Mouse (Mus musculus): ENCODE measurements around the gene Dcaf4.

Dcaf4 gene

DNA sequence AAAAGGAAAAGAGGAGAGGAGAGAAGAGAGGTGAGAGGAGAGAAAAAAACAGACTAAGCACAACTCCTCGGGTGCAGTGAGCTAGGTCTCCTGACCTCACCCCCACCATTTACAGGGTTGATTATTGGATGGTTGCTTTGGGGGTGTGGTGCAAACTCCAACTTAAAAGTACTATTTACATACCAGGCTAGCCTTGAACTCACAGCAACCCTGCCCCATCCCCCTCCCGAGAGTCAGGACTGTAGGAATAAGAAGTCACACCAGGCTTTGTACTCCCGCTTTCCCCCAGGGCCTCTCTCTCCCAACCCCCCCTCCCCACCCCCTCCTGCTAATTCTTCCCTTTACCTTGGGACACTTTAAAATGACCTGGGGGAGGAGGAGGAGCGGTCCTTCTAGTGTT is 23.9 kb upstream of the Dcaf4 start:
- DNase-seq, result no peak

- DNase-seq, result no peak
These were observed 23.5 kb upstream of the Dcaf4 start for GRCm38 (mm10) chr12:83496736-83497135.

DNA sequence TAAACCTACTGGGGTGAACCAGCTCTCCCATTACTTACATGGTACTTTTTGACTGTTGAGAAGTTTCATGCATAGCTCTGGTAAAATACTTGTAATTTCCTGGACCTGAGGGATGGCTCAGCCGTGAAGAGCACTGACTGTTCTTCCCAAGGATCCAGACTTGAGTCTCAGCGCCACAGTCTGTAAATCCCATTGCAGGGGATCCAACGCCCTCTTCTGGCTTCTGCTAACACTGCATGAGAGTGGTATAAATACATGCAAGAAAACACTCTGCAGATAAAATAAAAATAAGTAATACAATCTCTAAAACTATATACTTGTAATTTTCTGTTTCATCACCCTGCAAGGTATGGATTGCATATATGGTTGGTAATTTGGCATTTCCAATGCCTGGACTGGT is 22.3 kb upstream of the Dcaf4 start:
- DNase-seq, result no peak

DNA sequence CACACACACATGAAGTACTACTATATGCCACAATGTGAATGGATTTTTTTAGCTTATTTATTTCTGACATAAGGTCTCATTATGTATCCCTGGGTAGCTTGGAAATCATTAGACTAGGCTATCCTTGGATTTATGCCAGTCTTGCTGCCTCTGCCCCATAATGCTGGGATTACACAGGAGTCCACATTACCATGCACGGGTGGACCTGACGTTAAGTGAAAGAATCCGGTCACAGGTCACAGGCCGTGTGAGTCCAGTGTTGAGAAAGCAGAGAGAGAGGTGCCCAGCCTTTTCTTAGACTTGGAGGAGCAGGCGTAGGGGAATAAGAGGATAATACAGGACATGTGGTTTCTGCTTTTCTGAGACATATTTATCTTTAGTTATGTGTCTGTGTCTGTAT is 21.0 kb upstream of the Dcaf4 start:
- no peak for DNase-seq

GRCm38 (mm10) chr12:83502190-83502589 is 18.1 kb upstream of the Dcaf4 start:
- DNase-seq, result peak; percentile 80 to 87

DNA sequence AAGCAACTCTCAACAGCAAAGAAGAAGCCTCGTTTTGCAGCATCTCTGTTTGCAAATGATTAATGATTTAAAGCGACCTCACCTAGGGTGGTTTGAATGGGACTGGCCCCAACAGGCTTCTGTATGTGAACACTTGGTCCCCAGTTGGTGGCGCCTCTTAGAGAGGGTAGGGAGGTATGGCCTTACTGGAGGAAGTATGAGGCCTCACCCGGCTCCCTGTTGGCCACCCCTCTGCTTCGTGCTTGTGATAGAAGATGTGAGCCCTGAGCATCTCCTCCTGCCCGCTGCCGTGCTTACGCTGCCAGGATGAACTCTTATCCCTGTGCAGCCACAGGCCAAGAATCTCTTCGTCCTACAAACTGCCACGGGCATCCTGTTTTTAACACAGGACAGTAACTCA is 13.7 kb upstream of the Dcaf4 start:
- DNase-seq, result no peak

DNA sequence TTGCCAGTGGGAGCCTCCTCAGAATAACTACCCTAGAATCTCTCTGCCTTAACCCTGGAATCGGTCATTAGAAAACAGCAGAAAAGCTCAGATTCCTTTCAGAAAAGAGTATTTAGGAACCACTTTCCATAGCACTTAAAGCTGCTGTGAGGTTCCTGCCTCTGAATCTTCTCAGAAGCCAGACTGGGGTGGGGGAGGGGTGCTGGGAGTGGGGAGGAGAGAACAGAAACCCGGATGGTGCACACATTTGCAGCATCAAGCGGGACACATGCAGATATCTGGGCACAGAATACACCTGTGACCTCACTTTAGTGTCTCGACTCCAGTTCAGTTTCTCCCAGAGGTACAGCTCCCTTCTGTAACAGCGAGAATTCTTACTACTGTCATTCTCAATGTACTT is 9.7 kb upstream of the Dcaf4 start:
- DNase-seq, result no peak

GRCm38 (mm10) chr12:83512783-83513182 is 7.5 kb upstream of the Dcaf4 start:
- no peak for DNase-seq

DNA sequence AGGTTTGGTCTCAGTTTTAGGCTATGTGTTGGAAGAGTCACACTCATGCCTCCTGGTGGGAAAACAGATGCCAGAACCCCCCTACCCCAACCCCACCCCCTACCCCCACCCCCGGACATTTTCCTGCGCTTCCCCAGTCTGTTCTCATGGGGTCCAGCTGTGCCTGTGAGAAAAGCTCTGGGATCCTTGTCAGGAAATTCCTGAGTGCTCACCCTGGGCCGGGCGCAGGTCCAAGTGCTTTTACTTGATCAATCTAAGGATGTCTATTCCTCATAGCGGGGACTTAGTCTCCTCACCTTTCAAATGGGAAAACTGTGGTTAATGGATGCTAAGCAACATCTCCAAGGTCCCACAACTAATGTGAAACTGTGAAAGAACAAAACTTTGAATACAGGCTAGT is 7.1 kb upstream of the Dcaf4 start:
- DNase-seq, result peak in 1 of 2 experiments; percentile 46

DNA sequence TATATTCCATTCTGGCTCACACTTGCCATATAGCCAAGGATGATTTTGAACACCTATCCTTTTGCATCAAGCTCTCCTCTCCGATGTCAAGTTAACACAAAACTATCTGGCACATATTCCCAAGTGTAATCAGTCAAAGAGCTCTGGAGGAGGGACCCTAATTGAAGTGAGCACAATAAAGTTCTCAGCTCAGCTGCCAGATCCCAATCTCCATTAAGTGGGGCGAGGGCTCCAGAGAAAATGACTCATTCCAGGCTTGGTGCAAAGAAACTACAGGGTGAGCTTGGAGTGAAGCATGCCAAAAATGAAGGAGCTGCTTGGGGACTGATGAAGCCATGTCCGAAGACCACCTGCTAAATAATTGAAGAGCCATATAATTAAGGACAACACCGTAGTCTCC is 6.0 kb upstream of the Dcaf4 start:
- no peak for DNase-seq

DNA sequence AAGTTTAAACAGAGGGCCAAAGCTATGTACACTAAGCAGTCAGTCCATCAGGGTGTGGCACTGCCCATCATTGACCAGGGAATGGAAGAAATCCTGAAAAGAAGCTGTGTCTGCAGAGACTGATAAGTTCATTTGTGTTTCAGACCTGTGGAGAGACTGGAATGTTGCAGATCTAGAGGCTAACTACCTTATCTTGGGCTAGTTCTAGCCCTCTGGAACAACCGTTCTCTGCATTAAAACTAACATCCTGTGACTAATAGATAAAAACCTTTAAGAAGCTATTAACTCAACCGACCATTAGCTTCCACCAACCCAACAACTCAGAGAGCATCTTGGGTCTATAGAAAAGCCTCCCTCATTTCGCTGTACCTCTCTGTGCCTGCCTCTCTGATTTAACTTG is 2.7 kb upstream of the Dcaf4 start:
- DNase-seq, result no peak

DNA sequence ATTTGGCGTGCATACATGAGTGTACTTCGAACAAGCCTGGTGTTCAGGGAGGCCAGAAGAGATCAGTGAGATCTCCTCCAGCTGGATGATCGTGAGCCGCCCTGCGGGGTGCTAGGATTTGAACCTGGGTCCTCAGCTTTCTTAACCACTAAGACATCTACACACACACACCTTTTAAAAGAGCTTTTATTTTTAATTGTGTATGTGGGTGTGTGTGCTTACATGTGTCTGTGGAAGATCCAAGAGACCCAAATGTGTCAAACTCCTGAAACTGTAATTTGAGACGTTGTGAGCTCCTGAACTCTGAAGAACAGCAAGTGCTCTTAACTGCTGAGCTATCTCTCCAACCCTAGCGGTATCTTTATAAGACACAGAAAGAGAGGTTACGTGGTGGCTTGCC is 817 bp downstream of the Dcaf4 start:
- no peak for DNase-seq

DNA sequence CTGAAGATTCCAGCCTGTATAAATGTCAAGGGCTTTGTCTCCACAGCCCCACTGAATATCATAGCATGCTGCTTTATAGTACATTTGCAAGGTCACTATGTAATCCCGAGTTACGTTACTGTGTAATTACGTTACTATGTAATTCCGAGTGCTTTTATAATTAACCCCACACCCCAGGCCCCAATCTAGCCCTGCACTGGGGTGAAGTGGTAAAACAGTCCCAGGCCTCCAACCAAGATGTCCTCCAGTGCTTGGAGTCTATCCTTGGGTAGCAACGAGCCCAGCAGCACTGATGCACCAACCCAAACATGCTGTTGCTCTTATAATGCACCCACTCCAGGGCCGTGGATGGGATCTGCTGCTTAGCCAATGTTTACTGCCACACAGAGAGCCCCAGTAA is 2.8 kb downstream of the Dcaf4 start:
- DNase-seq, result no peak

- no peak for DNase-seq
These were observed 3.6 kb downstream of the Dcaf4 start for GRCm38 (mm10) chr12:83523892-83524291.

GRCm38 (mm10) chr12:83524329-83524728 is 4.1 kb downstream of the Dcaf4 start:
- DNase-seq, result peak; percentile 26 to 29

DNA sequence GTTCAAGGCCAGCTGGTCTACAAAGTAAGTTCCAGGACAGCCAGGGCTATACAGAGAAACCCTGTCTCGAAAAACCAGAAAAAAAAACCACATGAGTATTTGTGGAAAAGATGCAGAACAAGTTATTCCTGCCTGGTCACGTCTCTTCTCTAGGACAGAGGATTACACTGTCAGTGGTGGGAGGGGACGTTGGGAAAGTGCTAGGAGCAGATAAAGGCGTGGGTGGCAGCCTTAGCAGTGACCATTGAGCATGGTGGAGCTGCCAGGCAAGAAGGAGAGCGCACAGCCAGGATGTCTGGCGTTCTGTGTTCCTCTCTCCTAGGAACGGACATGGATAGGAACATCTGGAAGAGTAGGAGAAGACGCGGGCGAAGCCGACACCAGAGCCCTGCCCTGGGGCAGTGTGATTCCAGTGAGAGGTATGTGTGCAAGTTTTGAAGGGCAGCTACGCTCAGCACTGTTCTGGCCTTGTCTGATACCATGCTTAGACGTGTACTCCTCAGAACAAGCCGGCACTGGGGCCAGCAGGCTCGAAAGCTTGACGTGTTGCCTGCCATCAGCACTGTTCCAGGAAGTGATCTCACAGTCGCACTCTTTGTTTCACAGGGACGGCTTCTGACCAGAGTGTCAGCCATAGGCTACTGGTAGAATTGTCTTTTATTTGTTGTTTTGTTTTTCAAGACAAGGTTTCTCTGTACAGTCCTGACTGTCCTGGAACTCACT is 5.7 kb downstream of the Dcaf4 start:
- DNase-seq, result no peak

GRCm38 (mm10) chr12:83527816-83528215 is 7.5 kb downstream of the Dcaf4 start:
- no peak for DNase-seq

DNA sequence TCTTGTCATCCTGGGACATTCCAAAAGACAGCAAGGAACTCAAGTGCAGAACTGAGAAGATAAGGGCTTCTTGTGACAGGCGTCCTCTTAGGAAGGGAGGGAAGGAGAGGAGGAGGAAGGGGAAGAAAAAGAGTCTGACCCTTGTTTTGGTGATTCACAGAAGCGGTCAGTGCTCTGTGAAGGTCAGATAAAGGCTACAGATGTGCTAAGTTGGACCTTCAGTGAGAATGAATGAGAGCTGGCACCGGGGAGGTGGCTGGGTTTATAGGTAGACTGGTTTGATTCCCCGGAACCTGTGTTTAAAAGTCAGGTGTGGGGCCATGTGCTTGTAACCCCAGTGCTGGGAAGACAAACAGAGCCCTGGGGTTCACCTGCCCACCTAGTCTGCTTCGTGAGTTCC is 8.4 kb downstream of the Dcaf4 start:
- no peak for DNase-seq

GRCm38 (mm10) chr12:83531992-83532391 is 11.7 kb downstream of the Dcaf4 start:
- no peak for DNase-seq

DNA sequence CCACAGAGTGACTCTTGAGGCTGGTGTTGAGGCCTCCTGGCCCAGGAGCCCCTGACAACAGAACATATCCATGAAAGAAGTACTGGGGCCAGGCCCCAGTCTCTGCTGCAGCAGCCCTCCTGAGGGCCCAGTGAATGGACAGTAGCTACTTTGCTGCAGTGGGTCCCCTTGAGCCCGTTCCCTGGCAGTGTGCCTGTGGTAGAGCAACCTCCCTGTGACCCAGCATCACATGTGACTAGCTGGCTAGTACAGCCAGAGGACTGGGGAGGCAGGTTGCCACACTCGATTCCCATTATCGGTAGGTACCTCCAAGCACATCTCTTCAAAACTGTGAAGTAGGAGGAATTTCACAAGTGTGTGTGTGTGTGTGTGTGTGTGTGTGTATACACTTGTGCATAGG is 12.7 kb downstream of the Dcaf4 start:
- peak in 1 of 2 experiments; percentile 46 for DNase-seq

DNA sequence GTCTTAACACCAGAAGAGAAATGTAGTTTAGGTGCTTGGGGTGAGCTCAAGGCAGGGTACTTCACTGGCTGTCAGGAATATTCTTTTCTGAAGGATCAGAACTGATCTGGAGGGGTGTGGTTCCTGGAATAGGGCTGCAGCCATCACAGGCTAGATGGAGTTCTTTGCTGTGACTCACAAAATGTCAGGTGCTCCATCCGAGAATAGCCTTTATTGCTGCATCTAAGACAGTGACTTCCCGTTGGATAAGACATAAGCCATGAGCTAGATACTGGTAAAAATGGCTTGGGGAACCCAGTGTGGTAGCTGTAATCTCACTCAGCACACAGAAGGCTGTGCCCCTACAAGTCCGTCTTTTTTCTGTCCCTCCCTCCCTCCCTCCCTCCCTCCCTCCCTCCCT is 13.9 kb downstream of the Dcaf4 start:
- DNase-seq, result no peak

GRCm38 (mm10) chr12:83535428-83535827 is 15.2 kb downstream of the Dcaf4 start:
- no peak for DNase-seq

DNA sequence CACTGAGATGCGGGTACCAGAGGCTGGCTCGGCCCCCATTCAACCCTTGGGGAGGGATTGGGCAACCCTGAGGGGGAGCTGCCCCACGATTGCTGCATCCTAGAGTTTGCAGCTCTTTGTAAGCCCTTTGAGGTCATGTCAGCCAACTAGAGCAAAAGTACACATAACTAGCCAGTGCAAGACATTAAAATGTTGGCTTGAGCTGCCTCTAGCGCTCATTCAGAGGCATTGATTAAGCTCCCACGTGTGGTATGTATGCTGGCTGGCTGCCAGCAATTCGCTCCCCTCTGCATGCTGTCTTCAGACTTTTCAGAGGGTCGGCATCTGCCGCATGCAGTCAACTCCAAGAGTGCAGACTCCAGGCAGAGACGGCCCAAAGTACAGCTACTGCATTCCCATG is 15.8 kb downstream of the Dcaf4 start:
- peak; percentile 32 to 55 for DNase-seq

DNA sequence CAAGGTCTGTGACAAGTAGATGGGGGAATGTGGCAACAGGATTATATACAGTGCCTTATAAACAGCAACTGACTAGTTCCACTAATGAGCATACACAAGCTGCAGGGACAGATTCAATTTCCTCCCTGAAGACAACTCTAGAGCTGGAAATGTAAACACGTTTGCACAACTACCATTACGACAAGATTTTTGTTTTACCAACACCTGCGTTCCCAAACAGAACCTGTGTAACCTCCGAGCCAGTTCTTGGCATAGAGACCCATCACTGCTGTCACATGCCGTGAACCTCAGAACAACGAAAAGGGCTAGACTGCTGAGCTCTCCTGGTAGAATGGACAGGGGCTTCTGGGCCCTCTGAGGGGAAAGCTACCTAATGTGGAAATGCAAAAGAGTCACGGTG is 23.7 kb downstream of the Dcaf4 start:
- no peak for DNase-seq

DNA sequence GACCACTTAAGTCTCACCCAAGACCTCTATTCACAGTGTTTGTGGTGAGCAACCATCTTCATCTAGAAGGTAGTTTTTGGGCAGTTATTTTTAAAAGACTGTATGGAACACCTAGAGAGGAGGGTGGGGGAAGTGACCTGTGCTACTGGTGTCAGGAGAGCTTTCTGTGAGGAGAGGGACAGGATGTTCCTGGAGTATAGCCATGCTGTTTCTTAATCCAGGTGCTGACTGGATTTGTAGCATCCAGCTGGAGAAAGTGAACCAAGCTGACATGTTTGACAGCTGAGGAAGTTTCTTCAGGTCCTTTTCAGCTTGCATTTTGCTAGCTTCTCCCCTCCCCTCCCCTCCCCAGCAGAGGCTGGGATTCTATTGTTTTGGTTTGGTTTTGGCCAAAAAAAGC is 24.5 kb downstream of the Dcaf4 start:
- no peak for DNase-seq
